Mouse (Mus musculus): Measurements from ENCODE around the gene Prrc2a. TPM values are rescaled to one million over a fixed set of nuclear protein-coding genes. Genes with fewer than 3 reads are reported as not detected.

Prrc2a gene
- polyA plus RNA-seq, 1 experiment from 2014 or later, result 163 TPM

DNA sequence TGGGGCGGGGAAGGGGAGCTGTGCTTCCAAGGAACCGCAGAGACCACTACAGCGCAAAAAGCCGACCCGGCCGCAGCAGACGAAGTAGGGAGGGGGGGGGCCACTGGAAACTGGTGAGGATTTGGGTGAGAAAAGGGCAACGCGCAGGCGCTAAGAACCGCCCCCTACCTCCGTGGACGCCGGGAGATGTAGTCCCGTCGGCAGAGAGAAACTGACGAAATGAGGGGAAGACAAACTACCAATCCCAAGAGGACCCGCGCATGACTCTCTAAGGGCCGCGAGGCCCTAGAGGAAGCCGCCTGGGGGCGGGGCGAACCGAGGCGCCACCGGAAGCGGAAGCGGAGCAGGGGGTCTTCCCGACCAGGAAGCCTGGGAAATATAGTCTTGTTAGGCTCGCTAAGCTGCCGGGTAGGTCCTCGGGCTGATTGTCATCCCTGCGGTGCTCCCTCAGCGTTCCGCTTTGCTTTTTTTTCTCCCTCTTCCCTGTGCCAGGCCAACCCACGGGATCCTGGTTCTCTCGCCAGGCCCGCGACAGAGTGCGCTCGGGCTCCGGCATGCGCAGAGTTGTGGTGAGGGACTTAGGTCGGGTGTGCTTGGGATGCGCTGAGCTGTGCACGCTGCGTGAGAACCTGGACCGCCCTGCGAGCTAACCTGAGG, 43.4 kb downstream of the Prrc2a start, which contains the start of gene Gpank1:
TSS of gene Gpank1 (plus strand) at position 313 of the 657 bp plus-strand sequence.
- peaks cover 13% of the 10 kb centered on the region for H3K36me3 ChIP-seq (ENCODE audit: control insufficient read depth, insufficient read depth, low read length)
- peak within 1 kb of the TSS; percentile 89 for H3K9ac ChIP-seq (ENCODE audit: low read depth, low read length)
- no peaks in the 10 kb centered on the region for H3K27me3 ChIP-seq (ENCODE audit: control insufficient read depth, insufficient read depth, low read length)
- H3K27ac ChIP-seq (ENCODE audit: low read depth, low read length), result peak within 1 kb of the TSS; percentile 84
- no peaks in the 10 kb centered on the region for H3K9me3 ChIP-seq (replicated peaks; ENCODE audit: control insufficient read depth, low read length)
- H3K4me1 ChIP-seq (ENCODE audit: control insufficient read depth, insufficient read depth, low read length), result peaks cover 13% of the 10 kb centered on the region
- H3K4me3 ChIP-seq (ENCODE audit: low read depth, low read length), result peak within 1 kb of the TSS; percentile 91
- whole genome bisulfite sequencing (ENCODE audit: insufficient replicate concordance), result under 1% methylated on average over 50 of the region's 50 CpGs
- ATAC-seq (replicated peaks; ENCODE audit: insufficient number of reproducible peaks, low FRiP score, low TSS enrichment), result peak; percentile 89
- peak within 1 kb of the TSS; percentile 98 for H3K4me2 ChIP-seq

DNA sequence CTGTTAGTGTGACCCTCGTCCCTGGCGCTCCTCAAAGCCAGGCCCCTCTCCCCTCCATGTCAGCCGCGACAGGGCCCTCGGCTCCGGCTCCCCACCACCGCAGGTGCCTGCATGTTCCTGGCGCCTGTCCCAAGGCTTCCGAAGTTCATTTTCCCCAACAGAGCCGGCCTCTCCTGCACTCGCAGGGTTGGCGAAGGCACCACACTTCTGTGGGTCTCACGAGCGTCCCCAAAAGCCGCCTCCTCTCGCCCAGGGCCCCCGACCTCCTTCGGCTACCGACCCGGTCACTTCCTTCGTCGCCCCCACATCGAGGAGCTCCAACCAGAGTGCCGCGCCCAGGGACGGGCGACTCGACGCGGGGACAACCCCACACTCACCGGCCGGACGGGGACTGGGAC, 44.0 kb downstream of the Prrc2a start:
- Histone ChIP-seq H3K9ac (ENCODE audit: low read depth, low read length) (peak overlapping the region; percentile 89), H3K4me3 (ENCODE audit: low read depth, low read length) (peak overlapping the region; percentile 91), H3K9me3 (replicated peaks; ENCODE audit: control insufficient read depth, low read length) (no peaks in the 10 kb centered on the region), H3K4me2 (peak overlapping the region; percentile 98), H3K36me3 (ENCODE audit: control insufficient read depth, insufficient read depth, low read length) (peaks cover 15% of the 10 kb centered on the region), H3K4me1 (ENCODE audit: control insufficient read depth, insufficient read depth, low read length) (peaks cover 13% of the 10 kb centered on the region), H3K27me3 (ENCODE audit: control insufficient read depth, insufficient read depth, low read length) (no peaks in the 10 kb centered on the region), H3K27ac (ENCODE audit: low read depth, low read length) (peak overlapping the region; percentile 55; the same call in 1 of the 2 replicates)
- under 1% methylated on average over 33 of the region's 33 CpGs for WGBS (ENCODE audit: insufficient replicate concordance)
- ATAC-seq (replicated peaks; ENCODE audit: insufficient number of reproducible peaks, low FRiP score, low TSS enrichment), result 0 out of 2 replicates have a peak, but pooled peaks have one; percentile 3

DNA sequence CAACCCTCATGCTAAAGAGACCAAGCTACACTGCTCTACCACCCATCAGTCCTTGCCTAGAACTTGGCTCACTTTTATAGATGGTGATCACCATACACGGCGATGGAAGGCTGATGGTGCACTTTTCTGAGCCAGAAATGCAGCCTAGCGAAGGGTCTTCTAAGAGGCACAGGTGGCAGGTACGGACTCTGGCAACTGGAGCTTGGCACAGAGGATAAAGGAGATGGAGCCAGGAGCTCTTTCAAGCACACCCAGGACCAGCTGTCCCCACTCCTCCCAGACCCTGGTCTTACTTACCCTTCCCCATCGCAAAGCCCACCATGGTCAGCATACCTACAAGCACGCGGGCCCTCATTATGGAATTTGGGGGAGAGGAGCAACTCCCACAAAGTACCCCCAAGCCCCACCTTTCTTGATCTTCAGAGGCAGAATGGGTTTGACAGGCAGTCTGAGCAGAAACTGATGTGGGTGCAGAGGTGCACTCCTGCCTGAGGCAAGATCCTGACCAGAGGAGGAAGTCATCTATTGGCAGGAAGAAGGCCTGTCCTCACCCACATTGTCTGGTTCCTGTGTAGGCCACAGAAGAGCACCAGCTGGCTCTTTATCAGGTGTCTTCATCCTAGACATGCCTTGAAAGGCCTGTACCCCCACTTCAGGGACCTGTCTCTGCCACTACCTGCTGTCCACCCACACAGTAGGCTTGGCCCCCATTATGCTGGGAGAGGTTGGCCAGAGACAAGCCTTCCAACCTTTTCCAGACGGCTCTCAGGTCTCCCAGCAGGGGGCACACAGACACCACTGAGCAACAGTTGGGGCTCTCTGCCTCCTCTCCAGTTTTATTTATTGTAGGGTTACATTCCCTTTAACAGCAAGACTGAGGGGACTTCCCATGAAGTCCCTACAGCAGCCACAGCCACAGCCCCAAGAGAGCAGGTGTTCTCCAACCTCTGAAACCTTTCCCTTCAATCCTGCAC, 49.4 kb downstream of the Prrc2a start, which contains the start of gene Ly6g5b:
TSS of gene Ly6g5b (minus strand) at position 383 of the 974 bp plus-strand sequence.
- H3K27ac ChIP-seq (ENCODE audit: low read depth, low read length), result no peak within 1 kb of the TSS
- WGBS (ENCODE audit: insufficient replicate concordance), result 81% methylated on average over 8 of the region's 8 CpGs
- ATAC-seq (replicated peaks; ENCODE audit: insufficient number of reproducible peaks, low FRiP score, low TSS enrichment), result no peak

DNA sequence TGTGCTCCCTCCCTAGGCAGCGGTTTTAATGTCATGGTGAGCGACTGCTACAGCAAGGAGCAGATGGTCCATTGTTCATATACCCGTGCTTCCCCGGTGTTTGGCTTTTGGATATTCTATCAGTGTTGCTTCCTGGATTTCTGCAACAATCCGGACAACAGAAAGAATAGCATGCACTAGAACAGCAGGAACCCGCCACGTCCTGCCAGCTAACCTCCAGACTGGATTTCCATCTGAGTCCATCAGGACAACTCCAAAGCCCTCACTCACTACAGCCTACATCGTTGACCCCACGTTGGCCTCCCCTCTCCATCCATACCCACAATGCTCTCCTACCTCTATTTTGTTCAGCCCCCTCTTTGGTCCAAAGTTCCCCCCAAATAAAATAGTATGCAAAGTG, 52.9 kb downstream of the Prrc2a start:
- Histone ChIP-seq H3K4me3 (ENCODE audit: low read depth, low read length) (no peak overlapping the region), H3K9ac (ENCODE audit: low read depth, low read length) (no peak overlapping the region), H3K27me3 (ENCODE audit: control insufficient read depth, insufficient read depth, low read length) (no peaks in the 10 kb centered on the region), H3K9me3 (replicated peaks; ENCODE audit: control insufficient read depth, low read length) (no peaks in the 10 kb centered on the region), H3K4me1 (ENCODE audit: control insufficient read depth, insufficient read depth, low read length) (0 out of 2 replicates have a peak, but pooled peaks cover 3% of the 10 kb centered on the region), H3K27ac (ENCODE audit: low read depth, low read length) (peak overlapping the region; percentile 41; the same call in 1 of the 2 replicates), H3K4me2 (peak overlapping the region; percentile 19), H3K36me3 (ENCODE audit: control insufficient read depth, insufficient read depth, low read length) (0 out of 2 replicates have a peak, but pooled peaks cover 6% of the 10 kb centered on the region)
- WGBS (ENCODE audit: insufficient replicate concordance), result 55% methylated on average over 9 of the region's 9 CpGs
- no peak for ATAC-seq (replicated peaks; ENCODE audit: insufficient number of reproducible peaks, low FRiP score, low TSS enrichment)

More for the DNA sequence above, 49.4 kb downstream of the Prrc2a start, which contains the start of gene Ly6g5b:
- no peak within 1 kb of the TSS for H3K9ac ChIP-seq (ENCODE audit: low read depth, low read length)
- H3K4me1 ChIP-seq (ENCODE audit: control insufficient read depth, insufficient read depth, low read length), result peaks cover 8% of the 10 kb centered on the region; the same call in 1 of the 2 replicates
- no peak within 1 kb of the TSS for H3K4me2 ChIP-seq
- H3K27me3 ChIP-seq (ENCODE audit: control insufficient read depth, insufficient read depth, low read length), result no peaks in the 10 kb centered on the region
- peaks cover 18% of the 10 kb centered on the region for H3K36me3 ChIP-seq (ENCODE audit: control insufficient read depth, insufficient read depth, low read length)
- H3K9me3 ChIP-seq (replicated peaks; ENCODE audit: control insufficient read depth, low read length), result no peaks in the 10 kb centered on the region
- no peak within 1 kb of the TSS for H3K4me3 ChIP-seq (ENCODE audit: low read depth, low read length)

DNA sequence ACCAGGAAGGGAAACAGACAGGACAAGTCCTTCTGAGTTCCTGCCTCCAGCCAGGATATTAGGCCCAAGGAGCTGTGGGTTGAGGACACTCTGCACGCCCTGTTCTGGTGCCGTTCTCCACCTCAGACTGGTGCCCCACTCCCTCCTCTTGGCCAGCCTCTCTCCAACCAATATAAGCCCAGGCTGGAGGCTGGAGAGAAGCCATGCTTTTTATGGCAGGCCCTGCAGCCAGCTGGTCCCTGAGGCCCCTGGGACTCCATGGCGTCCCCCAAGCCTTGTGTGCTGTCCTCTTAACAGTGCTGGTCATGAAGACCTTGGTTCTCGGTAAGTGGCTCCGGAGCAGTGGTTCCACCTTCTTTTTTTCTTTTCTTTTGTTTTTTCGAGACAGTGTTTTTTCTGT, 56.6 kb downstream of the Prrc2a start, which contains the start of gene Ly6g5c:
TSS of gene Ly6g5c (plus strand) at position 183 of the 400 bp plus-strand sequence.
- ATAC-seq (replicated peaks; ENCODE audit: insufficient number of reproducible peaks, low FRiP score, low TSS enrichment), result no peak
- Histone ChIP-seq H3K4me3 (ENCODE audit: low read depth, low read length) (no peak within 1 kb of the TSS), H3K27me3 (ENCODE audit: control insufficient read depth, insufficient read depth, low read length) (no peaks in the 10 kb centered on the region), H3K27ac (ENCODE audit: low read depth, low read length) (no peak within 1 kb of the TSS), H3K36me3 (ENCODE audit: control insufficient read depth, insufficient read depth, low read length) (no peaks in the 10 kb centered on the region), H3K9me3 (replicated peaks; ENCODE audit: control insufficient read depth, low read length) (no peaks in the 10 kb centered on the region), H3K4me2 (no peak within 1 kb of the TSS), H3K4me1 (ENCODE audit: control insufficient read depth, insufficient read depth, low read length) (peaks cover 5% of the 10 kb centered on the region; the same call in 1 of the 2 replicates), H3K9ac (ENCODE audit: low read depth, low read length) (no peak within 1 kb of the TSS)
- WGBS (ENCODE audit: insufficient replicate concordance), result 77% methylated on average over 6 of the region's 6 CpGs

DNA sequence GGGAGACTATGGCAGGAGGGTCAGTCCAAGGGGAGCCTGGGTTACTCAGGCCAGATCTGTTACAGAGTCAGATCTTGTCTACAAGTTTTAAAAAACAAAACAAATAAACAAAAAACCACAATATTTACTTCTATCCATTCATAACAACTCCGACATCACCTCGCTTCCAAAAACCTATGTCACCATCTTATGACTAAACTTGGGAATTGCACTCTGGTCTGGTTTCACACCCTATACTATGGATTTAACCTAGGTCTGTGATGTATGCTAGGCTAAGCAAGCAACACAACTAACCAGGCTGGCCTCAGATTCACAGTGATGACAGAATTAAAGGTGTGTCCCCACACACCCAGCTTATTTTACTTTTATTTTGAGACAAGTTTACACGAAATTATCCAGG, 58.2 kb downstream of the Prrc2a start:
- H3K27me3 ChIP-seq (ENCODE audit: control insufficient read depth, insufficient read depth, low read length), result no peaks in the 10 kb centered on the region
- no peak overlapping the region for H3K9ac ChIP-seq (ENCODE audit: low read depth, low read length)
- H3K4me1 ChIP-seq (ENCODE audit: control insufficient read depth, insufficient read depth, low read length), result peaks cover 13% of the 10 kb centered on the region
- 68% methylated on average over 3 of the region's 3 CpGs for WGBS (ENCODE audit: insufficient replicate concordance)
- ATAC-seq (replicated peaks; ENCODE audit: insufficient number of reproducible peaks, low FRiP score, low TSS enrichment), result no peak
- no peaks in the 10 kb centered on the region for H3K9me3 ChIP-seq (replicated peaks; ENCODE audit: control insufficient read depth, low read length)
- no peak overlapping the region for H3K4me2 ChIP-seq
- peaks cover 6% of the 10 kb centered on the region; the same call in 1 of the 2 replicates for H3K36me3 ChIP-seq (ENCODE audit: control insufficient read depth, insufficient read depth, low read length)
- H3K27ac ChIP-seq (ENCODE audit: low read depth, low read length), result no peak overlapping the region
- no peak overlapping the region for H3K4me3 ChIP-seq (ENCODE audit: low read depth, low read length)

DNA sequence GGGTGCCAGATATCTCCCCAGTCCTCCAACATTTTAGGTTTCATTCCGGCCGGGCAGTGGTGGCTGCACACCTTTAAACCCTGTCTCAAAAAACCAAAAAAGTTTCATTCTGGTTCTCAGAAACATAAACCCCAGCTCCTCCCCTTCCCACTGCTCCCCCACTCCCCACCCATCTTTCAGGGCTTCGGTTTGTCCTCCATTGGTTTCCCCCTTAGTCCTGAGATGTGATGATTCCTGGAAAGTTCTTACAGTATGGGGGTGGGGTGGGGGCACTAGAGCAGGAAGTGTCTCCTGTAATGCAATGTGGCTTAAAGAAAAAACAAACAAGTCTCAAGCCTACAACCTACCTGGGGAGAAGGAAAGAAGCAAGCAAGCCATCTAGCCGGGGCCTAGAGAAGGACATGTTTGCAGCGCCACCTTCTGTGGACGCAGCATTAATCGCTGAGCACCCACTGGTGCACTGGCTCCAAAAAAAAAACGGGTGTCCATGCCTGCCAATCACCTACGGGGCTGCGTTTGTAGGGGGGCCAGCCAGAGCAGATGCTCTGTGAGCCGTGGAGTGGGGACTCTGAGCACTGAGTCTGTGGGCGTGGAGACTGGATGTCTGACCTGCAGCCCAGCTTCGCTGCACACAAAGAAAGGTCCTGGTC, 58.8 kb downstream of the Prrc2a start:
- no peak for ATAC-seq (replicated peaks; ENCODE audit: insufficient number of reproducible peaks, low FRiP score, low TSS enrichment)
- H3K9me3 ChIP-seq (replicated peaks; ENCODE audit: control insufficient read depth, low read length), result no peaks in the 10 kb centered on the region
- WGBS (ENCODE audit: insufficient replicate concordance), result 25% methylated on average over 13 of the region's 13 CpGs
- H3K27ac ChIP-seq (ENCODE audit: low read depth, low read length), result no peak overlapping the region
- H3K9ac ChIP-seq (ENCODE audit: low read depth, low read length), result no peak overlapping the region
- H3K27me3 ChIP-seq (ENCODE audit: control insufficient read depth, insufficient read depth, low read length), result no peaks in the 10 kb centered on the region
- no peak overlapping the region for H3K4me2 ChIP-seq
- H3K4me3 ChIP-seq (ENCODE audit: low read depth, low read length), result no peak overlapping the region
- peaks cover 10% of the 10 kb centered on the region; the same call in 1 of the 2 replicates for H3K36me3 ChIP-seq (ENCODE audit: control insufficient read depth, insufficient read depth, low read length)
- peaks cover 12% of the 10 kb centered on the region for H3K4me1 ChIP-seq (ENCODE audit: control insufficient read depth, insufficient read depth, low read length)

DNA sequence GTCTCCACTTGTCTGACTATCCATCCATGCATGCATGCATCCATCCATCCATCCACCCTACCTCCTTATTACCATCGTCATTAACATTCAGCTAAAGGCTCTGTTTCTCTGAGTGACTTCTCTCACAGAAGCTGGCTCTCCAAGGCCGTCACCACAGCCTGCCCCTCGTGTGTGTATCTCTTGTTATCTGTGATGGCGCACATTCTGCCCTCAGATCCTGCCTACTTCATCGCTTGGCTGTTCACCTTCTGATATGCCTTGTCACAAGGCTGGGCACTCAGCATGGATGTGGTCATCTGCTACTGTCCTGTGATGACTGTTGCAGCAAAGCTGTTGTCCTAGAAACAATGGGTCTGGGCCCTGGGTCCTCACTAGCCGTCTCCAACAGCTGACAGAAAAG, 59.9 kb downstream of the Prrc2a start:
- H3K9ac ChIP-seq (ENCODE audit: low read depth, low read length), result no peak overlapping the region

More for the DNA sequence above, 59.9 kb downstream of the Prrc2a start:
- H3K4me1 ChIP-seq (ENCODE audit: control insufficient read depth, insufficient read depth, low read length), result peaks cover 10% of the 10 kb centered on the region
- 53% methylated on average over 6 of the region's 6 CpGs for WGBS (ENCODE audit: insufficient replicate concordance)
- peaks cover 13% of the 10 kb centered on the region for H3K36me3 ChIP-seq (ENCODE audit: control insufficient read depth, insufficient read depth, low read length)
- no peaks in the 10 kb centered on the region for H3K27me3 ChIP-seq (ENCODE audit: control insufficient read depth, insufficient read depth, low read length)
- H3K4me3 ChIP-seq (ENCODE audit: low read depth, low read length), result no peak overlapping the region
- ATAC-seq (replicated peaks; ENCODE audit: insufficient number of reproducible peaks, low FRiP score, low TSS enrichment), result no peak
- no peaks in the 10 kb centered on the region for H3K9me3 ChIP-seq (replicated peaks; ENCODE audit: control insufficient read depth, low read length)
- no peak overlapping the region for H3K4me2 ChIP-seq
- no peak overlapping the region for H3K27ac ChIP-seq (ENCODE audit: low read depth, low read length)
